Mouse (Mus musculus): ENCODE measurements around the gene Mfsd12. TPM values are rescaled to one million over a fixed set of nuclear protein-coding genes. Genes with fewer than 3 reads are reported as not detected.

Gene Mfsd12
- total RNA-seq, 2 experiments from 2014 or later: 2.3 to 2.9 TPM

DNA sequence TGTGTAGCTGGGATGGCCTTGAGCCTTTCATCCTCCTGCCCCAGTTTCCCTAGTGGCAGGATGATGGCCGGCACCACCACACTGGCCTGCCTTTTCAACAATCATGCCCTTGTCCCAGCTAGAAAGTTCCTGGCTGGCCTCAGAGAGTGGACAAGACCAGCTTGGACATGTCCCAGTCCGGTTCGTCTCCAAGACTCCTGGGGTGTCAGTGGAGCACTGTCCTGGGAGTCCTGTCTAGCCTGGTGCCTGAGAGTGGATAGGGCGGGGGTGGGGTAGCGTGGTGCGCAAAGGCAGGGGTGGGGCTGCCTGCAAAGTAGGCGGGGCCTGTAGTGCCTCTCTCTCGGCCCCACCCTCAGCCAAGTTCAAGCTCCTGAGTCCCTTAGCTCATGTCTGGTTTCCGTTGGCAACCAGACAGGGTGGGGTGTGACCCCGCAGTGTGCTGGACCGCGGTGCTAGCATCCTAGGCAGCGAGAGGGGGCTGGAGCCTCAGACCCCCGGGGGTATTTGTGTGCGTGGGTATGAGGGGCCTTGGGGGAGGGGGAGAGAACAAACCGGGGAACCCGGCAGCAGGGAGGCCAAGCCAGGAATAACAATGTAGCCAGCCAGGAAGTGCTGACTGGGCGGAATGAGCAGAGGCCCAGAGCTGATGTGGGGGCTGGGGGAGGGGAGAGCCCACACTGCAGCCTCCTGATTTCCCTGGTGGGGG, 44.4 kb downstream of the Mfsd12 start:
- DNase-seq: peak; percentile 84

DNA sequence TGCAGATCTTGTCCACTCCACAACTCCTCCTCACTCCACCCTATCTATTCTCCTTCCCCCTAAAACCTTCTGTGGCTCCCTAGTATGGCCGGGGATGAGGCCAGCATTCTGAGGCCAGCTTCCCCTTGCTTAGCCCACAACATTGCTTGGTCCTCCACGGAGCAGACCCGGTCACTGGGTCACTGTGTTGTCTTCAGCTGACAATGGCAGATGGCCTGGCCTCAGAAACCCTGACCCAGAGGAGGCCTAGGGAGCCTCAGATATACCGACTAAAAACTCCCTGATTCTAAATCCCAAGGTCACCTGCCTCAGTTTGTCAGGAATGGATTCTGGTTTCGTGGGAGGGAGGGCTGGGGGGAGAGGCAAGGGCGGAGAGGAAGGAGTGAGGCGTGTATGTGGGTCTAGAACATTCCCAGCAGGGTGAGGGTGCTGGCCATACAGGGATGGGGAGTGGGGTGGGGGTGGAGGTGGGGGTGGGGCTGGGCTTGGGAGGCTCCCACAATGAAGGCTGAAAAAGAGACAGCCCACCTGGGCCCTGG, 45.0 kb downstream of the Mfsd12 start:
- DNase-seq: no peak

- DNase-seq: no peak
These were observed 46.2 kb downstream of the Mfsd12 start for GRCm38 (mm10) chr10:81403511-81403910.

DNA sequence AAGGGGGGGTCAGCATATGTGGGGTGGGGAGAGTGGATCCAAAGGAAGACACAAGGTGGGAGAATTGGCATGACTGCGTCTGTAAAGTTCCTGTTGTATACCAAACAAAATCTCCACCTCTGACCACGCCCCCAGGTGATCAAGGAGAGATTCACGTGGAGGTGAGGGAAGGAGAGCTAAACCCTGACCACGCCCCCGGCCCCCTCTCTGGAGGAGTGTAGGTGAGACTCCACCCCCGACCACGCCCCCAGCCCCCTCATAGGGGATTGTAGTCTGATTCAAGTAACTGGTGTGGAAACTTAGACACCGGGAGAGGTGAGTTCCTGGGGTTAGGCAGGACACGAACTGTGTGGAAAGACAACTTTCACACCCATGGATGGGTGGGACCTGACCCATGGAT, 46.8 kb downstream of the Mfsd12 start:
- DNase-seq: no peak

DNA sequence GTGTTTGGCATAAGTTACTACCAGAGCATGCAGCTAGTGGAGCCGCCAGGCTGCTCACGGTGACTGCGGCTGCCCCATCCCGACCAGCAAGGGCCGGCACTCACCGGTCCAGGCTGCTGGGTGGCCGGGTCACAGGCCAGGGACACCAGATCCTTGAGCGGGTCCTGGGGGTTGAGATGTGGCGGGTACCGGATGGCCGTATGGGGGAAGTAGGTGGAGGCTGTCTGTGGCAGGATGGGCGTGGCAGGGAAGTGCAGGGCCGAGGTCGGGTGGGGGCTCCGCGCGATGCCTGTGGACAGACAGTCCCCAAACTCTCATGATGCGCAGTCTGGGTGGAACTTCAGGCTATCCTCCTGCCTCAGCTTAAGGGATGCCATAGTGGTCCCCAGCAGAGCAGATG, 47.4 kb downstream of the Mfsd12 start:
- no peak for DNase-seq

- no peak for DNase-seq
These were observed 48.4 kb downstream of the Mfsd12 start for GRCm38 (mm10) chr10:81405588-81406201.

DNA sequence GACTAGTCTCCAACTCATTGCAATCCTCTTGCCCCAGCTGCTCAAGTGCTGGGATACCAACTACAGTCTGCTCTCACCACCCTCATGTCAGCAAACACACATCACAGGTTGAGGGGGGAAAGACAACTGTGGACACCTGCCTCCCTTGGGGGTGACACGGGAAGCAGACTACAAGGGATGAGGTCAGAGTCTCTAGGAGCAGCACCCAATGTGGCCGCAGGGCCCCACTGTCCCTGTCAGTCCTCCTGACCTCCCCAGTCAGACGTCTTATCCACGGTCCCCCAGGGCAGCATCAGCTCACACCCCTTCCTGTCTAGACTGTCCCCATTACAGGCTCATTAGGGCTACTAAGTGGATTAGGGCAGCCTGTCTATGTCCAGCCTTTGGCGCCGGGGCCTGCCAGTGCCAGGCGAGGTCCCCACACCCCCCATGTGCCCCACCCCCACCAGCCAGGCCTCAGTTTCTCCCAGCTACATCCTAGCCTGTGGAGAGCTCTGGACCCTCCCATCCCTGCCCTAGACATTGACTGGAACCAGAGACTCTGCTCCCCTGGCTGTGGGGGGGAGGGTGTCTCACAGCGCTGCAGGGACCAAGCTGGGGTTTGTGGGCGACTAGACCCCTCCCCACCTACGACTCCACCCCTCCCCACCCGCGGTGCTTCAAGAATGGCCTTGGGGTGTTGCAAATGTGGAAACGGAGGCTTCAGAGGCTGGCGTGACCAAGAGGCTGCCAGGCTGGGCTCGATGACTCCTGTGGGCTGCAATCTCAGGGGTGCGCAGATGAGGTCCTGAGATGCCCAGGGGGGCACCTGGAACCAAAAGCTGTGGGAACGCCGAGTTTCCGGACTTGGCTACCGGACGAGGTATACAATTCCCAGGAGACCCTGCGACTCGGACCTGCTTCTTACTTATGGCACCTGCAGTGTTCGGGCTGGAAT, 49.5 kb downstream of the Mfsd12 start:
- DNase-seq: no peak

DNA sequence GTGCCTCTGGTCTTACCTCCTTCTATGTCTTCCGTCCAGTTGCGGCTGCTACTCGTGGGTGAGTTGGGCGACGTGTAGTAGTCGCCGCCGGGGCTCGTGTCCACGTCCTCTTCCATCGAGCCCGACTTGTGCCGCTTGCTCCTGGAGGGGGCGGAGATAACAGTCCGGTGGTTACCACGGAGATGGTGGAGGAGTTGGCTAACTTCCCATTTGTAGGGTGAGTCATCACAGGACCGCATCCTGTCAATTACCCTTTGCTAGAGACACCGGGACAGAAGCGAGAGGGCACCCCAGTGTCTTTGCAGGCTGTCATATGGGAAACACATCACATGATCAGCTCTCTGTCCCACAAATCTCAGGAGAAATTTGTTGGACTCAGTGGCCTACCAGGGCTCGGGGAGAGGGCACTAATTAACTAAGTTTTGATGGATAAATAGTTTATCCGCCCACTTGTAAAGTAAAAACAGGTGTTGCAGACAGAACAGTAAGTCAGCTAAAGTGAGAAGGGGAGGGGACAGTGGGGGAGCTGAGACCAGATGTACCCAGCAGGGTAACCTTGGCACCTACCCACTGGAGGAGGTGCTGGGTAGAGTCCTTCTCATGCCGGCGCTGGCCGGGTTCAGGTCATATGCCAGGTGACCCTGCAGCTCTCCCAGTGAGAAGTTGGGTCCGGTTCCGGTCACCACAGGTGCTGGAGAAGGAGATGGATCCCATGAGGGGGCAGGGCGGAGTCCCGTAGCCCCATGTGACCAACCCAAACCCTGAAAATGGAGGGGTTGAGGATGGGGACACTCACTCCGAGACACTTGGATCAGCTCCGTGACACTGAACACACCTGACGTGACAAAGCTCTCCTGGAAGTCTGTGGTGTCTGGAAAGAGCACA, 50.5 kb downstream of the Mfsd12 start:
- peak; percentile 81 for DNase-seq

- no peak for DNase-seq
These were observed 51.1 kb downstream of the Mfsd12 start for GRCm38 (mm10) chr10:81408424-81408729.

DNA sequence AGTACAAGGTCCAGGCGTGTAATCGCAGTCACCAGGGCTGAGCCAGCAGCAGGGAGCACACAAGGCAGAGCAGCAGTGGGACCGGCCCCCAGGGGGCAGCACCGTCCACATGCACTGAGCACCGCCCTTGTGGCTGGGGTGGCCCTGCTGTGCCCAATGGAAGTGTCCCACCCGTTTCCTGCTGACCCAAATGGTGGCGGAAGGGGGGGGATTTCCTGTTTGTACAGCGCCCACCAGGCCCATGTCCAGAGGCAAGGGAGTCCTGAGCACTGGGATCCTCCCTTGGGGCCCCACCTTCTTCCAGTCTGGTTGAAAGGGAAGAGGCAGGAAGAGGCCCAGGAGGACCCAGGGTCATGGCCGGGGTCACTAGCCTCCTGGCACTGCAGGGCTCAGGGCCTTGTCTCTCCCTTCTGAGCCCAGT, 51.6 kb downstream of the Mfsd12 start:
- peak; percentile 87 for DNase-seq

- no peak for DNase-seq
These were observed 52.0 kb downstream of the Mfsd12 start for GRCm38 (mm10) chr10:81409330-81409729.

DNA sequence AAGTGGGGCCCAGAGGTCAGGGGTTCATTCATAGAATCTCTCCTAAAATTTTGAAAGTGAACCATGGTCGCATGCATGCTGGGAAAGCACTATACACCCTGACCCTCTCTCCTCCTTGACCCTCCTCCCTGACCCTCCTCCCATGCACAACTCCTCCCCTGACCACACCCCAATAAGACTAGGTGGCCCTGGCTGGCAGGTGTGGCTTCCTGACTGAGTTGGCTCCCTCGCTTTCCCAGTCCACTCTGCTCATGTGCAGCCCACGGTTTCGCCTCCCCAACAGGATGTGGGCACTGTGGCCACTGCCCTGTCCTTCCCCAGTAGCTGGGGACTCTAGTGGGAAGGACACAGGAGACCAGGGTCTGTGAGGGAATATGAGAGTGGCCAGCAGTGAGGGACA, 53.1 kb downstream of the Mfsd12 start:
- no peak for DNase-seq

- no peak for DNase-seq
These were observed 53.7 kb downstream of the Mfsd12 start for GRCm38 (mm10) chr10:81410981-81411380.

DNA sequence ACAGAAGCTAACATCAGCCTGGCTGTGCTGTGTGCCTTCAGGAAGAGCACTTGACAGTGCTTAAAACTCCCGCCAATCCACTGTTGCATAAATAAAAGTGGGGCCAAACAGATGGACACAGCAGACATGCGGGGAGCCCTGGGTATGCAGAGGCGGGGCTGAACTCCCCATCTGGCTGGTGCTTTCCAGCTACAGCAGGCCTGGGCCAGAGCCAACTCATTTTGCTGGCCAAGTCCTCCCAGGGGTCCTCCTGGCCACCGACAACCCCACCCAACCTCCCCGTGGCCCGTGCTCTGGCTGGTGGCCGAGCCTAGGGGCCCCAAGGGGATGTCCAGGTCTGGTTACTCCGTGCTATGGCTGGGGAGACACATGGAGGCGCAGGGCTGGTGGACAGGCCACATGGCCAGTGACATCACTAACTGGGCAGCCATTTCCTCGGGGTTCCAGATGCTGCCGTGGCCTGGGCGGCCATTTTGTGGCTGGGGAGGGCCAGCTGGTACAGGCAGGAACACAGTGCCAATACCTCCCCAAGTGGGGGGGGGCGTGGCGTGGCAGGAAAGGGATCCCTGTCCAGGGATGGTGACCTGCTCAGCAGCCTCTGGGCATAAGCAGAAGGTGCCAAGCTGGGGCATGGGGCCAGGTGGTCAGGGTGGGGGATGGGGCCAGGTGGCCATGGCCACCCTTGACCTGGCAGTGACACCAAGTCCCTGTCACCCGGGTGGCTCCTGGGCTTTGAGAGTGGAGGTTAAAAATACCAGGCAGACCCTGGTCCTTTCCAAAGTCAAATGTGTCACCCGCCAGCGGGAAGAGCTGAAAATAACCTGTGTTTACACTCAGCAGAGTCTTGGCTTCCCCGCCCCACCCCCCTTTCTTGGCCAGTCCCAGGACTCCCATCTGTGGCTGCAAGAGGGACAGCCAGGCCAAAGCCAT, 54.4 kb downstream of the Mfsd12 start:
- peak; percentile 97 for DNase-seq

- DNase-seq: no peak
These were observed 55.5 kb downstream of the Mfsd12 start for GRCm38 (mm10) chr10:81412586-81413309.

- DNase-seq: peak; percentile 93
These were observed 56.3 kb downstream of the Mfsd12 start for GRCm38 (mm10) chr10:81413310-81414261.

DNA sequence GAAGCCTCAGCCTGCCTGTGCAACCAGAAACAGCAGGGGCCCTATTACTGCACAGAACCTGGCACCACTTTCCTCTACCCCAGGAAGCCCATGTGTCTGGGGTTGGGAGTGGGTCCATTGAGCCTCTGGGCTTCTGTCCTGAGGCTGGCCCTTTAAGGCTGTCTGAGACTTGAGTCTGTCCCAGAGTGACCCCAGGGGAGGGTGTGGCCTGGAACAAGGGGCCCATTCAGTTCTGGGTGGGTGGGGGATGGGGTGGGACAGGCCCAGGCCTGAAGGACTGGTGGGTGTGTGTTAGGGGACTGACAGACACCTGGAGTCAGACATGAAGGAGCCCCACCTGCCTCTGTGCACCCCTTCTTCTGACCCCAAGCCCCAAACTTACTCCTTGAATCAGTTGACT, 57.4 kb downstream of the Mfsd12 start:
- DNase-seq: peak; percentile 73

GRCm38 (mm10) chr10:81415146-81415545, 57.9 kb downstream of the Mfsd12 start:
- no peak for DNase-seq
